Mouse (Mus musculus) brain, embryonic 14.5 days (tissue): ENCODE data around the gene Omd. TPM values are rescaled to one million over a fixed set of nuclear protein-coding genes. Genes with fewer than 3 reads are reported as not detected.

Source experiments
- DNase-seq: peaks from one replicate; pipeline ENCODE4 v3.0.0-alpha.2; 2011; ENCODE audit warnings: low read depth
- CTCF ChIP-seq: fragments of 200-500 bp; IDR thresholded peaks from 2 replicates; pipeline ENCODE4 v1.5.1; 2012; ENCODE audit warnings: inconsistent platforms, mild to moderate bottlenecking, moderate library complexity, borderline replicate concordance; ENCODE audit not compliant: insufficient read depth, insufficient read length; ENCODE audit errors: extremely low read depth
- POLR2A ChIP-seq: fragments of 200-500 bp; IDR thresholded peaks from 2 replicates; pipeline ENCODE4 v1.6.1; 2012; ENCODE audit warnings: mild to moderate bottlenecking, inconsistent platforms, borderline replicate concordance; ENCODE audit not compliant: poor library complexity, insufficient read depth, insufficient read length, severe bottlenecking; ENCODE audit errors: extremely low read depth
- polyA plus RNA-seq: library from polyadenylated mRNA; depleted of rRNA; stranded (reverse); fragments of >200 nt; gene quantifications from 2 replicates; pipeline ENCODE4 v1.2.3, GENCODE M21; 2012; rRNA removed

The Omd gene
- polyA plus RNA-seq = 0.08 and 0.59 TPM in 2 replicates

GRCm38 (mm10) chr13:49581541-49582530 is at the start of gene Omd:
Omd (plus strand) TSS chr13:49582462.
- peak; percentile 6 for DNase-seq
- no peak for TF ChIP-seq CTCF
- no peak for TF ChIP-seq POLR2A

DNA sequence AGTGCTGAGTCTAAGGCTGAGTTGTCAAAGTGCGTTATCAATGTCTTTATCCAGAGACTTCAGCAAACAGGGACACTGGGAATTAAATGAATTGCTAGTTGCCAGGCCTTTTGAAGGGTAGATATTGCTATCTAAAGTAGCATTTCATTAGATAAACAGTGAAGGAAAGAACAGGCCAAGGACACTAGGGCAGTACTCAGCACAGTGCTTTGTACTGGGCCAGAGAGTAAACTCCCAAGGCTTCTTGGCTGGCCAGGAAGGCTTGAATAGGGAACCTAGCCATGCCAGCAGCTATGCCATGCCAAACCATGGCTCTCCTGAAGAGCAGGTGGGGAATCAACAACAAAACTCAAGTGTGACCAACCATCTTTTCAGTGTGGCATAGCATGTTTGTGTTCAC is 45.3 kb upstream of the Omd start:
- DNase-seq = no peak
- TF ChIP-seq CTCF = no peak
- TF ChIP-seq POLR2A = no peak

- no peak for DNase-seq
Observed at GRCm38 (mm10) chr13:49538693-49539092, 43.6 kb upstream of the Omd start.

DNA sequence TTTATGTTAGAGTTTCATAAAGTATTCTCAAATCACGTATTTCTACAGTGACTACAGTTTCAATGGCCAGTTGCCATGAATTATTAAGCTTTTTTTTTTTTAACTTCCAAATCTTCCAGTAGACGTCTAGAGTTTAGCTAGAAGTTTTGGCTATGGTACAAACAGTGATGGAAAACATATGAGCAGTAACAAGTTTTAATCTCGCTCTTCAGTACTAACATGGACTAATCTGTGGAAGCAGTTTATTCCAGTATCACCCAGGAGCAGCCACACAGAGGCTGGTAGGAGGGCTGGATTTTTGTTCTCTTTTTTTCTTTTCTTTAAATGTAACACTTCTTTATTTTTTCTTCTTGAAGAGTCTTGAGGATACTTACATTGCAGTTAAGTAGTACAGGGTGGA is 38.0 kb upstream of the Omd start, which contains the start of gene Aspn:
Gene Aspn (plus strand): TSS at position 165 of the 400 bp plus-strand sequence.
- DNase-seq = no peak
- TF ChIP-seq POLR2A (no peak), CTCF (no peak)

More at GRCm38 (mm10) chr13:49538693-49539092, 43.6 kb upstream of the Omd start:
- TF ChIP-seq CTCF (no peak), POLR2A (no peak)

DNA sequence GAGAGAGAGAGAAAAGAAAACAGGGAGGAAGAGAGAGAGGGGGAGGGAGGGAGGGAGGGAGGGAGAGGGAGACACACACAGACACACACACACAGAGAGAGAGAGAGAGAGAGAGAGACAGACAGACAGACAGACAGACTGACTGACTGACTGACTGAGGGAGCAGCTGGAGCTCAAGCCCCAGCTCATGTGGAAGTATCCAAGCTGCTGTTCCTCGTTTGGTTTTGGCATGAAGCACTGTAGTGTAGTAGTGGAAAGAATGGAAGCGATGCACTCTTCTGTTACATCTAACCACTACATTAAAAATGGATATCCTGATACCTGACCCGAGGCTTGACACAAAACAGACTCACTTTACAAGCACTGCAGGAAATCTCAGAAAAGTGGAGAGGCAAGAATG is 36.6 kb upstream of the Omd start:
- TF ChIP-seq CTCF = no peak
- no peak for TF ChIP-seq POLR2A
- no peak for DNase-seq

DNA sequence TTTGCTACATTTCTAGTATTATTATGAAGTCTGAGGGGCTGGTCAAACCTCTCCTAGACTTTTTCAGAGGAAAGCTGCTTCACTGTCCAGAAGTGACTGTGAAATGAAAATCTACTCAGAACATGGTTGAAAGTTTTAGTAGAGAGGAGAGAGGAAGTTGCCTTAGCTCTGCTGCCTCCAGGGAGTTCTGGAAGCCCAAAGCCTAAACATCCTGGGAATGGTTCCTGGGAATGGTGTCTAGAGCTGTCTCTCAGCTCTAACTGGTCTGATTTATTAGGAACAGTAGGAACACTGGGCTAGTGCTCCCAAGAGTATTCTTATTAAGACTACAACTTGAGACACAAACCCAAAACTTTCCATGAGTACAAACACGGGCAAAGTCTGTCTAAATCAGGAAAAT is 35.7 kb upstream of the Omd start:
- TF ChIP-seq POLR2A (no peak), CTCF (no peak)
- no peak for DNase-seq

GRCm38 (mm10) chr13:49547563-49548150 is 34.6 kb upstream of the Omd start:
- TF ChIP-seq POLR2A (no peak), CTCF (no peak)
- no peak for DNase-seq

- no peak for DNase-seq
- TF ChIP-seq POLR2A (no peak), CTCF (no peak)
Observed at GRCm38 (mm10) chr13:49549616-49550015, 32.6 kb upstream of the Omd start.

DNA sequence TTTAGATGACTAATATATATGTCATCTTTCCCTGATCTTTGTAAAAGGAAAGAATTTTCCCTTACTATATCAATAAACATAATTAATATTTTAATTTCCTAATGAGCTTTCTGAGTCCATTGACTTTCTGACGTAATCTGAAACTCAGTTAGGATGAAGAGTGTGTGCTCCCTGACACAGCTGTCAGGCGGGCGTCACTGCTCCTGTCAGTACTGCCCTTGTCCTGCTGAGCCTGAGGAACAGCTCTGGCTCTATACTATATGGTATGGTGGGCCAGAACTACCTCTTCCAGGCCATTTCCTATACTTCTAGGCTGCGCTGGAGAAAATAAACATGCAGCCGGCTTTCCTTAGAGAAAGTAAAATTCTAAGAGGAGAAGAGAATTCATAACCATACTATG is 27.7 kb upstream of the Omd start:
- DNase-seq = no peak
- TF ChIP-seq CTCF = no peak
- TF ChIP-seq POLR2A = no peak

DNA sequence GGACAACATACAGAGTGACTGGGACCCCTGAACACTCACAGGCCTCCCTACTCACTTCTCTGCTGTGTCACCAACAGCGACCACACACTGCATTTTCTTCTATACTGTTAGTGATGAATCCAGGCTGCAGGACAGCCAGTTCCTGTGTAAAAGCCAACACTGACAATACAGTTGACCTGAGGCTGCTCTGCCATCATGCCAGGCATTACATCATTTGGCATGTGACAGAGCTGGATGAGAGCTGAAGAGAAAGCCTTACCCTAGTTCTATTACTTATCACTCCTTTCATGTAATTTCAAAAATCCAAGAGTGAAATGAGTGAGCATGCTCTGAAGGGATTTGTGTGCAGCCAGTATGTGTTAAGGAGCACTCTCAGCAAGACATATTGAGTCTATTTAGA is 26.1 kb upstream of the Omd start:
- TF ChIP-seq CTCF (no peak), POLR2A (no peak)
- DNase-seq = peak; percentile 35

DNA sequence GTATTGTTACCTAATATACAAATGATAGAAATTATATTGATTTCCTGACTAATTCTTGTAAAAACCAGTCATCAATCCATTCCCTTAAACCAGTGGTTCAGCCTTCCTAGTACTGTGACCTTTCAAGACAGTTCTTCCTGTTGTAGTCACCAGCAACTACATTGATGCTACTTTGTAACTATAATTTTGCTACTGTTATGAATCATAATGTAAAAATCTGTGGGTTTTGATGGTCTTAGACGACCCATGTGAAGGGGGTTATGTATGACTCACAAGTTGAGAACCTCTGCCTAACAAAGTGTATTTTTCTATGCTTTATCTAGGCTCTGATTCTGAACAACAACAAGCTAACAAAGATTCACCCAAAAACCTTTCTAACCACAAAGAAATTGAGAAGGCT is 25.3 kb upstream of the Omd start:
- no peak for DNase-seq
- TF ChIP-seq POLR2A (no peak), CTCF (no peak)
